Mouse (Mus musculus): ENCODE results near the gene Apex1.

DNA sequence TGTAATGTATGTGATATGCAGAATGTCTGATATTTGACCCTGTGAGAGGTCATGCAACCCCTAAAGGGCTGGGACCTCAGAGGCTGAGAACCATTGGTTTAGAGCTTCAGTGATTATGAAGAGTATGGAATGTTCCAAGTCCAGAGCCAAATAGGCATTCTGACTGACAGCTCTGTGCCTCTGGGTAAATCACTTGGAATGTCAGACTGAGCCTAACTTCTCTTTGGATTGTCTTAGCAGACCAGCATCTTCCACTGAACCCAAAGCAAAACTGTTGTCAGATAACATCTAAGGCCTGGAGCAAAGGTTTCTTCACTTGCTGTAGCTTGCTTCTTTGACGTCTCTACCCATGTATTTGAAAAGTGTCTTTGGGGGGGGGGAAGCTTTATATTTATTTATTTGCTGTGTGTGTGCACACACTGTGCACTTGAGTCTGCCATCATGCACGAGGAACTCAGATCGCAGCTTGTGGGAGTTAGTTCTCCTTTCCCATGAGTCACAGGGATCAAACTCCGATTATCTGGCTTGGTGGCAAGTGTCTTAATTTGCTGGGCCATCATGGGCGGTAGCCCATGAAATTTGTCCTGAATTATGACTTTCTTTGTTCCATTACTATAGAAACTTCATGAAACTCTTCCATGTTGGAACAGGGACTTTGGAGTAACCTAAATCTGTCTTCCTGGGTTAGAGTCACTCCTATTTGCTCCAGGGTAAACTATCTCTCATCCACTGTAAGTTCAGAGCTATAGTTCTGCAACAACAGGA is 43.6 kb downstream of the Apex1 start:
- TF ChIP-seq CTCF (IDR thresholded peaks at IDR 0.05; ENCODE audit: extremely low read depth, insufficient read depth, low read length) (no peak), POLR2A (IDR thresholded peaks at IDR 0.05; ENCODE audit: extremely low read depth, insufficient read depth, low read length) (no peak)
